Mouse (Mus musculus): ENCODE results near the gene Olfr746.

Olfr746 gene

GRCm38 (mm10) chr14:50646783-50647182 is at the start of gene Olfr746:
TSS of gene Olfr746 (plus strand) at chr14:50647083.
- DNase-seq (ENCODE audit: low spot score in 2 of 2) = no peak

- no peak for DNase-seq (ENCODE audit: low spot score in 2 of 2)
These were observed 32.3 kb upstream of the Olfr746 start, which contains the start of gene Olfr744 for GRCm38 (mm10) chr14:50614579-50614978. TSS of gene Olfr744 (plus strand) at chr14:50614879.

- DNase-seq (ENCODE audit: low spot score in 2 of 2) = no peak
These were observed 7.8 kb upstream of the Olfr746 start, which contains the start of gene Olfr745 for GRCm38 (mm10) chr14:50639088-50639487. TSS of gene Olfr745 (plus strand) at chr14:50639388.

- no peak for DNase-seq (ENCODE audit: low spot score in 2 of 2)
These were observed 46.2 kb downstream of the Olfr746 start, which contains the start of gene Olfr747 for GRCm38 (mm10) chr14:50693106-50693505. TSS of gene Olfr747 (minus strand) at chr14:50693206.

Measured in urinary bladder, adult 18-20 months (tissue).